Mouse (Mus musculus): ENCODE data around the gene Atp11a.

Gene Atp11a

DNA sequence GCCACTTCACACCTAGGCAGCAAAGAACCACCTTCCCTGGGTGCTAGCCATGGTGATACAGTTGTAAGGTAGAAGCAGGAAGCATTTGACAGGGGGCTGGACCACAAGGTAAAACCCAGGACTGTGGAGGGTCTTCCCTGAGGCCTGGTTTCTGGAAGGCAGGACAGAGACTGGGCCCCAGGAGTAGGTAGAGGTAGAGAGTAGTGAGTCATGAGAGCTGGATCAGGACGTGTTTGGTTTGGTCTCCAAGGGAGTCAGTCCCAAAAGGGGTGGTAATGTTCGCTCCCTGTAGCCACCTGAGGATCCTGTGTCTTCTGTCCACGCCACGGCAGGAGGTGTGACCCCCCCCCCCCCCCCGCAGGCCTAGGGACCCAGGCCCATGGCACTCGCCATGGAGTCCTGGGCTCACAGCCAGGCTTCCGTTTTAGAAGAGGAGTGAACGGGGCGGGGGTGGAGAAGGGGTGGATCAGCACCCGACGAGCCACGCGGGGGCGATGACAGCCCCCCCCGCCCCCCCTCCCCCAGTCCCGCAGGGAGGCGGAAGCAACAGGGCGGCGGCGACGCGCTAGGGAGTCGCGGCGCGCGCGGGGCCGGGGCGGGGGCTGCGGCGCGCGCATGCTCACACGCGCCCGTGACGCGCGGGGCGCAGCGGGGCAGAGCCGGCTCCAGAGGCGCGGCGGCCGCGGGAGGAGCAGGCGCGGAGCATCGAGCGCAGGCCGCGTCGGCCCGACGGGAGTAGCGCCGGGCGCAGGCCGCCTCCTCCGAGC is at the start of gene Atp11a:
TSS of gene Atp11a (plus strand) at position 624 of the 767 bp plus-strand sequence.
- DNase-seq (ENCODE audit: low read depth): no peak

DNA sequence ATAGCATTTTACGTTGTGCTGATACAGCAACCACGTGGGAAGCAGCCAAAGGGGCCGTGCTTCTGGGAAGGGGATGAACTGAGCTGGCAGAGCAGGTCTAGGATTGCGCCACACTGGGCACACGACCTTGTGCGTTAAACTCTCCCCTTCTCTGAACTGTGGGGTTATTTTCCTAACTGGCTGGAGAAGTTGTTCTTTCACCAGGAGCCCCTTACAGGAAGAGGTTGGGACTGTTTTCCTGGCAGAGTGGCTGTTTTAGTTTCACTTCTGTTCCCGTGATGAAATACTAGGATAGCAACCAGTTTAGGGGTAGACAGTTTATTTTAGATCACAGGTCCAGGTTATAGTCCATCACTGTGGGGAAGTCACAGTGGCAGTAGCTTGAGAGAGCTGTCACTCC is 45.2 kb upstream of the Atp11a start:
- no peak for DNase-seq (ENCODE audit: low read depth)

DNA sequence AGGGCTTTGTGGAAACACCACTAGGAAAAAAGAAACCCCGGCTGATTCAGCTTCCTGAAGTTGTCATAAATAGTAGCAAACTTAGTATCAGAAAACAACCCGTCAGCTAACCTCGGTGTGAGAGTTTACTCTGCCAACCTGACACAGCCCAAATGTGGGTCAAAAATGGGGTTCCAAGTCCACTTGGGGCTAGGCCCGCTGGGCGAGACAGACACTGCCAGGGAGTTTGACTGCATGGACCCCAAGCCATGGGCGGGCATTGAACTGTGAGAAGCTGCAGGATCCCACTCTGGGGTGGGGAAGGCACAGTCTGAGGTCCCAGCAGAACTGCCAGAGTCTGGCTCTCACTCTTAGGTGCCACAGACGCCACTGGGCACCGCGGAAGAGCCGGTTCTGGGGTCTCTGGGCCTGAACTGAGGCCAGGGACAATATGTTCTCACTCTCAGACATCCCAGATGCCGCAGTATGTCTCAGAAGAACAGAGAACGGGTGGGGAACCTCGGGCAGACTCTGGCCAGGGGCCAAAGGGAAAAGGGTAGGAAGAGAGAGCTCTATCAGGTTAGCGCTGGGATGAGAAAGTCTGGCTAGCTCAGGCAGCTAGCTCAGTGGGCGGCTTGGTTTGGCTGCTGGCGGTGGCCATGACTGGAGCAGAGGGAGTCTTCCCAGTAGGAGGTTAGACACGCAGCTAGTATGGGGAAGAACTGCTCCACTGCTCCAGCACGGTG is 40.8 kb upstream of the Atp11a start:
- no peak for DNase-seq (ENCODE audit: low read depth)

DNA sequence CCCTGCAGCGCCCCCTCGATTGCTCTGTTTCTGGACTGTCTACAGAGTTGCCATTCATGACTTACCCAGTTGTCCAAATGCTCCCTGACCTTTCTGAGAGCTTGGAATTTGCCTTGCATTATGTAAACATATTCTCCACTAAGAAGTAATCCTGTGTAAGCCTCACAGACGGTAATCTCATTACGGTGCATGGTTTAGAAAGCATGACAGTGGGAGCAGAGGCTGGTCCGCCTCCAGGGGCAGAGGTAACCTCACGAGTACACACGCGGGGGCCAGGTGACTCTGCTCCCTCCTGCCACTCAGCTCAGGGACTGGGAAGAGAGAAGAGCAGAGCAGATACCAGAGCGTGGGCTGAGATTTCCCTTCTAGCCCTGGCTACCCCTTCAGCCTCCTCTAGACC is 37.7 kb upstream of the Atp11a start:
- DNase-seq (ENCODE audit: low read depth): no peak

DNA sequence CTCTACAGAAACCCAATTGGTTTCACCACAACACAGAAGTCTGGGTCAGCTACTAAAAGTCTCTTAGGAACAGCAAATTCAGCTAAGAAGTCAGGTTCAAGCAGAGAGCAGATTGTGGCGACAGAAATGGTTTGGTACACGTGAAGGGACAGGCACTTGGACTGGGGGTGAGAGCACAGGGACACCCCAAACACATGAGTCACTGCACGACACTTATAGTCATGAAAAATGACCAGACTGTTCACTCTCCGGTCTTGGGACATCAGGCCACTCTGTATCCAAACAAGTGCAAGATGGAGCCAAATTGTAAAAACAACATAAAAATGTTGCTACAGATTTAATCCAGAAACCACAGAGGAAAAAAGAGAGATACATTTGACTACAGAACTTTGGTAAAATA is 28.2 kb upstream of the Atp11a start:
- DNase-seq (ENCODE audit: low read depth): no peak

DNA sequence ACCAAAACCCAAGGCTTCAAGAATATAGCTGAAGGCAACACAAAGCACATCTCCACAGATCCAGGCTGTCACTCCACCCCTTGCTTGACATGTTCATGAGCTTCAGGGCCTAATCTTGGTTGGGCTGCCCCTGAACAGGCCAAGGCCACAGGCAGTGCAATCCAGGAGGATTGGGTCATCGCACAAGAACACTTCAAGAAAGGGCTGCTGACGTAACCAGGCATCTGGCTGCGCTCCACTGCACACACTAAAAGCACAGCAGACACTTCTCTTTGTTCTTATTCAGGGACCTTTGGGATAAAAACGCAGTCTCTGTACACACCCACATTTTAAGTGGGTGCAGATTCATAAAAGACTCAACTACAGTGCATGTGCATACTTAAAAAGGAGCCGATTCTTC is 26.0 kb upstream of the Atp11a start:
- no peak for DNase-seq (ENCODE audit: low read depth)

DNA sequence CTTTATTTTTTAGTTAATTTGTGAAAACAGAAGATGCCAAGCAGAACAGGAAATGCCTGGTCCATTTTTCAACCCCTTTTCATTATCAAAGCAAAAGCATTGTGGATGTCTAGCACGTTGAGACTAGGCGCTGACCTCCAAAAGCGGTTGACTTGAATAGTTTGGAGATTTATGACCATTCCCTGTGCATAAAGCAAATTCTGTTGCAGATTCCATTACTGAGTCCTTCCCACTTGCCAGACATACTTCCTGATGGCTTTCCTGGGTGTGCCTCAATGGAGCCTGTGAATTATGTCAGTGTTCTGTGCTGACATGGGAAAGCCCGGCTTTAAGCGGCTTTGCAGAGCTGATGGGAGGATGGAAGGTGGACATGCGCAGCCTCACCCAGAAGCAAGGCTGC is 24.4 kb upstream of the Atp11a start:
- DNase-seq (ENCODE audit: low read depth): no peak

DNA sequence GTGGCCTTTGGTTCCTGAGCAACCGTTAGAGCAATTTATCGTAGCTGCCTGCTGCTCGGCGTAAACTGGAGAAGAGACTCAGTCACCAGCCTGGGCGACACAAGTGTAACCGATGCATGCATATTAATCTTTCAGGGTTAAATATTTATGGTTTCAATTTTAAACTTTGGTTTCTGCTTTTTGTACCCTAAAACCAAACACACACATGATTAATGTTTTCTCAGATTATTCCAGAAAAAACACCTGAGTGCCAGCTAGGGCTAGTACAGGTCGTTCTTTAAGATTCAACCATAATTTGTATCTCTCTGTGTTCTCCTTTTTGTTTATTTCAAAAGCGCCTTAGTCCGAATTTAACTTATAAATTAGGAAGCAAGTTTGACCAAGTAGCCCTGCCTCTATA is 17.7 kb upstream of the Atp11a start:
- DNase-seq (ENCODE audit: low read depth): no peak

DNA sequence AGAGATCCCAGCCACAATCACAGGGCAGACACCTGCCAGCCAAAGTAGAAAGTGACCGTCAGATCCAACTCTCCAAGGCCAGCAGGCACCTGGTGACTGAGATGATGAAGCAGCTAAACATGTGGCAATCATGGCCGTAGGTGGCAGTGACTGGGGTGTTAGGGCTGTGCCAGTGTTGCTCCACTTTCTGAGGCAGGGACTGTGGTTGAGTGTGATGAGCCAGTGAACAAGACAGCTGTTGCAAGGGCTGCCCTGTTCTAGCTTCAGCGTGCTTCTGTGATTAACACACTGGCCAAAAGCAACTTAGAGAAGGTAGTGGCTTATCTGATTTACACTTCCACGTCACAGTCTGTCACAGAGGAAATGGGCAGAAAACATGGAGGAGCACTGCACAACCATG is 13.4 kb upstream of the Atp11a start:
- DNase-seq (ENCODE audit: low read depth): no peak

DNA sequence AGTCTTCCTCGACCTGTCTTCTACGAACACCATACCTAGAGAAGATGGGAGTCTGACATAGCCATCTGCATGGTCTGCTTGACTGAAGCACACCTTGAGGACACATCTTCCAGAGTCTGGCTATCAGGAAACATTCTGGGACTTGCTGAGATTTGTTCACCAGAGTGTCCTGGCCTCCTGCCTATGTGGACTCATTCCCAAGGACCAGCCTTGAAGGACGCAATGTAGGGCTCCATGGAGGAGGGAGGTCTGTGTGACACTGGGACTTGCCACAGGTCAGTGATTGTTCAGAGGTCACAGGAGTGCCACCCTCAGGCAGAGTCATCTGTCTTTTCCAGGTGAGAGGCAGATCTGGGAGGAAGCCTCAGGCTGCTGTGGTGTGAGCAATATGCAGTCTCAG is 8.6 kb upstream of the Atp11a start:
- DNase-seq (ENCODE audit: low read depth): no peak

DNA sequence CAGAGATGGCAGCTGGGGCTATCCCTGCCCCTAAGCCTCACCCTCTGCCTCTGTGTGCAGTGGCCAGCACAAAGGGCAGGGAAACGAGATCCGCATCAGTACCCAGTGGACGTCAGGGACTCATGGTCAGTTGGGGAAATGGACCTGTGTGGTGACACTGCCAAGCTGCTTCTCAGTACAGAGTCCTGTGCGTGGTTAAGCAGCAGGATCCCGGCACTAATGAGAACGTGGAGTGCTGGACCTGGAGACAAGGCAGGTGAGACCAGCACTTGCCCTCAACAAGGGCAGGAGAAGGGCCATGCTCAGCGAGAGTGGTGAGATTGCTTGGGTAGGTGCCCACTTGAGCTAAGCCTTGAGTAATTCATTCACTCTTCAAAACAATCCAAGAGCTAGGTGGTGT is 7.7 kb upstream of the Atp11a start:
- DNase-seq (ENCODE audit: low read depth): no peak

DNA sequence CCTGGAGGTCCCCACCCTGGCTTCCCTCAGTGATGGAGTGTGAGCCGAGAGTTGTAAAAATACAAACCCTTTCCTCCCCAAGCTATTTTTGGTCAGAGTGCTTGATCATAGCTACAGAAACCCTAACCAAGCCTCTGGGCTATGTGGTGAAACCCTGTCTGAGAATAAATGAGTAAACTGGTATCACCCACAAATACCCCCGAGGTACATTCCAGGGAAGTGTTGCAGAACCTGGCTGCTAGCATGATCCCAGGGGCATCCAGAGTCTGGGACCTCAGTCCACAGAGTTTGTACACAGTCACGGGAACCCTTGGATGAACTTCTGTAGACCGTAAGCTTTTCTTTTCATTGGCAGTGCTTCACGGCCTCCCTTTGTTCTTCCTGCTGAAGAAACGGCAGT is 3.8 kb upstream of the Atp11a start:
- no peak for DNase-seq (ENCODE audit: low read depth)

DNA sequence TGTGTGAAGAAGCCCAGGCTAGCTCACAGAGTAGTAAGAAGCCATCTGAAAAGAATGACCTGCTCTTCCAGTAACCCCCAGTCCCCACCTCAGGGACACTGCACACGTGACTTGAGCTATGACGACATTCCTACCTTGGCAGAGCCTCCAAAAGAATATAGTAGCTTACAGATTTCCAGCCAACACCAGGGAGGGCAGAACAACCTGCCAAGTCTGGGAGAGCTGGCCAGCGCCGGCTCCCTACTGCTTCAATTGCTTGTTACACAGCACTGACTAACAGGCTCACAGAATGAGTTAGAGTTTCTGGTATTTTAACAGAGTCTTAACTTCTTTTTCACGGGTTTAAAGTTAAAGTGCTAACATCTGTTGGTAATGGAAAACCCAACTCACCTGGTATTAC is 2.7 kb upstream of the Atp11a start:
- DNase-seq (ENCODE audit: low read depth): no peak

DNA sequence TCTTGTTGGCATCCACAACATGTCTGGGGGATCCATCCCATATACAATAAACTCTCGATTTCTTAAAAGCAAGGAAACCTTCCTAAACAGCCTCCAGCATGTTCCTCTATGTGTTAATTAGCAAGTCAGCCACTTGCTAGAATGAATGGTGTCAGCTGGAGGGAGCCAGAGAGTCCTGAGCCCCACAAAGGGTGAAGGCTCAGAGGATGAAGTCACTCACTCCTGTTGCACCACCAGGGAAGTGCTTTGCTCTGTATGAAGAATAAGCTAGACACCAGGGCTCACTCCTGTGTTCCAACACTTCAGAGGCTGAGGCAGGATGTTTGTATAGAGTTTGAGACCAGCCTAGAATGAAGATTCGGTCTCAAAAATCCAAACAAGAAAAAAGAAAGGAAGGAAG is 1.5 kb upstream of the Atp11a start:
- DNase-seq (ENCODE audit: low read depth): no peak

DNA sequence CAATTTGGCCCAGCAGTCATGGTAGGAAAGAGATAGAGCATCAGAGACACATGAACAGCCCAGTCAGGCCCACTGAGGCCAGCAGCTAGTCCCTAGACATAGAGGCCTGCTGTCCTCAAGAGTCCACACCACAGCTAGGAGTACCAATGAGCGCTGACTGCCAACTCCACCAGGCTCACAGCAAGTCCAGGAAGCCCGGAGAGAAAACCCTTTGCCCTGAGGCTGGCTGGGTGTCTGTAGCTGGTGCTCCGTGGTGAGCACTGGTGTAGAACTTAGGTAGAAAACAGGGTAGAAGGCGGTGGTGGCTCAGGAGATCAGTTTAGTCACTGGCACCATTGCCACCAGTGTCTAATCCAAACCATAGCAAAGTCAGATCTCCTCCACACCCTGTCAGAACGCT is 988 bp upstream of the Atp11a start:
- DNase-seq (ENCODE audit: low read depth): no peak

DNA sequence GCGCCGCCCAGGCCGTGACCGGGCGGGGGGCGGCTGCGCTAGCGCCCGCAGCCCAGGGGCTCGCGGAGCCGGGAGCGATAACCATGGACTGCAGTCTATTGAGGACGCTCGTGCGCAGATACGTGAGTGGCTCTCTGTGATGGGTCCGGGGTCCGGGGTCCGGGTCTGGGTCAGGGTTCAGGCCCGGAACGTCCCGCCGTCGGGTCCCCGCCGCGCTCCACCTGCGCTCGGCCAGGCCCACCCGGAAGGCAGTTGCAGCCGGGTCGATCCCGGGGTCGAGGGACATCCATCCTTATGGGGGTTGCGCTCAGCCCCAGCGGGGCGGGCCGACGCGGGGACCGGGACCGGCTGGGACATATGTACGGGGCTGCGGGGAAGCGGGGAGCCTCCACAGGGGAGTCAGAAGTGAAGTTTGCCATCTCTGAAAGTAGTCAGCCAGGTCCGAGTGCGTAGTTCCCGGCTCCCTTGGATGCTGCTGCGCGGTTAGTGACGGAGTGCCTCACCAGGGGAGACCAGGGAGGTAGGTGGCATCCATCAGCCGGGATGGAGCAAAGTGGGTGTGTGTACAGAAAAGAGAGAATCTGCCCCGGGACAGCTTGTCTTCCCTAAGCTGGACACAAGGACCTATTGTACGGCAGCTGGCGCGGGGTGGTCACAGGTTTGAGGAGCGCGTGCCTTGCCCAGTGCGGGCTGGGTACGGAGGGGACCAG is 572 bp downstream of the Atp11a start:
- DNase-seq (ENCODE audit: low read depth): no peak

DNA sequence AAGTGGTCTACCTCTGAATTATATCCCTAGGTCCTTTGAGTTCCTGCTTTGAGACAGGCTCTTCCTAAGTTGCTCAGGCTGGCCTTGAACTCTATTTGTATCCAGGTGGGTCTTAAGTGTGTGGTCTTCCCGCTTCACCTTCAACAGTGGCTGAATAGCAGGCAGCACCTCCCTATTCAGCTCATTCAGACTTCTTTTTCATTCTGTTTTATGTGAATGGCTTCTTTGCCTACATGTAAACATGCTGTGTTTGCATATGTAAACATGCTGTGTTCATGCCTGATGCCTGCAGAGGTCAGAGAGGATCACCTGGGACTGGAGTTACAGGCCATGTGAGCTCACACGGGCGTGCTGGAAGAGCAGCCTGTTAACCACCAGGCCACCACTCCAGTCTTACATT is 3.1 kb downstream of the Atp11a start:
- no peak for DNase-seq (ENCODE audit: low read depth)

DNA sequence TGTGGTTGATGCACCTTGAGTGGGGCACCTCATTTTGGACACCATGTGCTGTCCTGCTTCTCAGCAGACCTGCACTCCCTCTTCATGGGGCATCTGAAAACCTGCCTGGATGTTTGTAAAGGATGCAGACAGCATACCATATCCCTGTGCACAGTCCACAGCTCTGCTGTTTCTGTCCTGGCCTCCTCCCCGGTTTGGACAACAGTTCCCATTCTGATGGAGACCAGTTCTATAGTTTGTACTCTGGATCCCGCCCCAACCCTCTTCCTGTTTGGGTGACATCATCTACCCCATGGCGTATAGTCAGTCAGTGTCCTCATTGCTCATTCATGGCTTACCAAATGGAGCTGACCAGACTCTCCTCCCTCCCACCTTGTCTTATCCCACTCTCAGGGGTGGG is 5.1 kb downstream of the Atp11a start:
- no peak for DNase-seq (ENCODE audit: low read depth)

DNA sequence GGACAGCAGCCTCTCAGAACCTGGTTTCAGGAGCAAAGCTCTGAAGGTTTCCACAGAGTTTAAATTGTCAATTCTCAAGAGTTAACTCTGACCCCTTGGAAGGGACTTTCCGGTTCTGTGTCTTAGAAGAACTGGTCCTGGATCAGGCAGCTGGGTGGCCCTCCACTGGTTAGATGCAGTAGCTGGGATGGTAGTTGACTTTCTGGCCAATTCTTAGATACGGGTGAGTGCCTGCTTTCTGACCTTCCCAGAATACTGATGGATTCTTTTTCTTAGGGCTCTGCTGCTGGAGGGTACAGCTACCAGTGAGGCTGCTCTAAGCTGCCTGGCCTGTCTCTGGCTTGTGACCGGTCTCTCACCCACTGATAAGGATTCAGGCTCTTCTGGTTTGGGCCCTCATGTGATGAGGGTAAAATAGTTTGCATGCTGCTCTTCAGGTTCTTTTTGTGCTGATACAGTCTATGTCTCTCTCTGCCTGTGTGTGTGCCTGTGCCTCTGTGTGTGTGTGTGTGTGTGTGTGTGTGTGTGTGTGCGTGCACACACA is 6.8 kb downstream of the Atp11a start:
- DNase-seq (ENCODE audit: low read depth): no peak

DNA sequence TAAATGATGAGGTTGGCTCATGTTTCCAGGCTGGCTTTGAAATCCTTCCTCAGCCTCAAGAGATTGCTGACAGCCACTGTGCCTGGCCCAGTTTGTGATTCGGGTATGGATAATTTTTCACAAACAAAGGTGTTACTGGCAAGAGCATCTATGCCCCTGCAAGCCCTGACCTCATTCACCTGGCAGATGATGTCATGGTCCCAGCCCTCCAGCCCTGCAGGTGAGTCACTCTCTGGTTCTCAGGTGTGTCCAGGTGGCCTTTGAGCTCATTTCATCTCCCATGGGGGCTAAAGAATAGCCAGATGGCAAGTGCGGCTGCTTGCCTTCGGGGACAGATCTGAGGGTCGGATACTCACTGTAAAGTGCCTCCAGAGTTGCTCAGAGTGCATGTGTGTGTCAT is 8.2 kb downstream of the Atp11a start:
- DNase-seq (ENCODE audit: low read depth): no peak

DNA sequence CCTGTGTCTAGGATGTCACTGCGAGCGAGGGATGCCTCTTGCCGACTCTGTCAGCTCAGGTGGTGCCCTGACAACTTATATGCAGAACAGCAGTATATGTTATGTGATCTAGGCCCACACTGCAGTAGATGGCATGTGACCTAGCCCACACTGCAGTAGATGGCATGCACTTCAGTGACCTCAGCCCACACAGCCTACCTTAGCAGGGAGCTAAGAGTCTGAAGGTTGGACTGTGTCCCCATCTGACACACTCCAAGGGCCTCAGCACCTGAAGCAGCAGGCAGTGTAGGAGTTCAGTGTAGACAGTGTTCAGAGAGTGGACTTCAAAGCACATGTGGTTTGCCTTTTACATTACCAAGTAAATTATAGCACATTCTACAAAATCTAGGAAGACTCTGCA is 10.4 kb downstream of the Atp11a start:
- DNase-seq (ENCODE audit: low read depth): no peak

DNA sequence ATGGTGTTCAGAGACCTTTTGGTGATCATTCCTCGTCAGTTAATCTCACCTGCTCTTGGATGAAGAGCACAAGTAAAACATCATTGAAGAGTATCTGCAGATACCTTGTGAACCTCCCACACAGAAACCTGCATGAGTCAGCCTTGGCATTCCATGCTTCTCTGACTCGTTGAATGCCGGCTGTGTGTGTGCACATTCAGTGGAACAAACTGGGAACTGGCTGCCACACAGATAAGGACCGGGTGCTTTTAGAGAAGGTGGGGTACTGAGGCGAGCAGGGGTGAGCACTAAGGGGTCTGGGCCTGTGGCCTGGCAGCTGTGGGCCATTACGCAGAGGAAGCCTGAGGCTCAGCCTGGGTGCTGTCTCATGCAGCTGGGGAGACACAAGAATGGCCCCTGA is 11.9 kb downstream of the Atp11a start:
- DNase-seq (ENCODE audit: low read depth): no peak

DNA sequence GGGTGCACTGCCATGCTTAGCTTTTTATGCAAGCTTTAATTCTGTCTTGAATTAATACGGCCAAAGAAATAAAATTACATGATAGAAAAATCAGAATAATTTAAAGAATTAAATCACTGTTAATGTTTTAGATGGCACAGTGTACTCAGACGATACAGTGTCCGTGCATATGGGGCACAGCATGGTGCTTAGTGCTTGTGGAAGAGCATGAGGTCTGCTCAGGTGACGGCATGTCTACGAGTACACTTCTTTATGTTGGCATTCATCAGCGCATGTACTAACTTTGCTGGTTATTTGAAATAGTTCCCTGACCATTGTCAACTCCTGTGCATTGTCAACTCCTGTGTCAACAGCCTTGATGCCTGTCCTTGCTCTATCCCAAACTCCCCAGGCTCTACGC is 12.5 kb downstream of the Atp11a start:
- no peak for DNase-seq (ENCODE audit: low read depth)

All from c-Kit-positive CD71-positive TER-119-negative erythroid progenitor cells, embryonic 14.5 days (primary cell).